Mouse (Mus musculus) neural tube, embryonic 13.5 days (tissue): ENCODE results near the gene Ormdl1. TPM values are rescaled to one million over a fixed set of nuclear protein-coding genes. Genes with fewer than 3 reads are reported as not detected.
A peak's percentile ranks its signal among the peaks of the same experiment; 100 is the strongest.
"Not testable (repeated sequence)": the region's sequence is repeated elsewhere in the genome, so short reads cannot be mapped to it uniquely, and the experiment has no call there.

Source experiments
- ATAC-seq: fragments of 200-750 bp; cut with Nextera tagmentation; 2 replicates; pipeline ENCODE4 v1.8.0; 2017; ENCODE audit warnings: low read depth, mild to moderate bottlenecking, moderate TSS enrichment, moderate library complexity
- H3K27ac ChIP-seq: fragments of 300-500 bp; sonication (generic); replicated peaks from 2 replicates; pipeline ENCODE4 v1.5.1; 2015; ENCODE audit warnings: moderate library complexity, mild to moderate bottlenecking, inconsistent platforms
- H3K27me3 ChIP-seq: fragments of 300-500 bp; sonication (generic); 2 replicates; pipeline ENCODE4 v1.6.1; 2015; ENCODE audit warnings: mild to moderate bottlenecking, inconsistent platforms
- H3K36me3 ChIP-seq: fragments of 300-500 bp; sonication (generic); 2 replicates; pipeline ENCODE4 v1.6.1; 2015; ENCODE audit warnings: mild to moderate bottlenecking, inconsistent platforms
- H3K4me1 ChIP-seq: fragments of 300-500 bp; sonication (generic); replicated peaks from 2 replicates; pipeline ENCODE4 v1.6.1; 2015; ENCODE audit warnings: inconsistent platforms
- H3K4me2 ChIP-seq: fragments of 300-500 bp; sonication (generic); 2 replicates; pipeline ENCODE4 v1.6.1; 2015; ENCODE audit warnings: inconsistent platforms, mild to moderate bottlenecking, moderate library complexity
- H3K4me3 ChIP-seq: fragments of 300-500 bp; sonication (generic); 2 replicates; pipeline ENCODE4 v1.5.1; 2015; ENCODE audit warnings: mild to moderate bottlenecking, inconsistent platforms
- H3K9ac ChIP-seq: fragments of 300-500 bp; sonication (generic); 2 replicates; pipeline ENCODE4 v1.6.1; 2015; ENCODE audit warnings: moderate library complexity, mild to moderate bottlenecking, inconsistent platforms
- H3K9me3 ChIP-seq: fragments of 300-500 bp; sonication (generic); 2 replicates; pipeline ENCODE4 v1.6.1; 2016; ENCODE audit warnings: inconsistent platforms
- WGBS: fragments of 180-500 bp; shearing (Covaris S2); methylation state at CpG from one replicate; pipeline ENCODE4 v1.1.7; 2015; 5-methylcytosine and 5-hydroxymethylcytosine counted together
- polyA plus RNA-seq: library from polyadenylated mRNA; unstranded; fragments of >200 nt; fragmentation: Nextera tagmentation; extraction: Ambion mirVana; gene quantifications from 2 replicates; pipeline ENCODE4 v1.2.1, GENCODE M21; 2015

Gene Ormdl1
- 52.2 and 55.5 TPM in 2 replicates for polyA plus RNA-seq

- Histone ChIP-seq H3K27me3 (no peaks in the 10 kb centered on the region), H3K4me1 (peaks cover 19% of the 10 kb centered on the region), H3K27ac (peak within 1 kb of the TSS; percentile 87), H3K36me3 (no peaks in the 10 kb centered on the region), H3K4me2 (peak within 1 kb of the TSS; percentile 66), H3K9me3 (no peaks in the 10 kb centered on the region), H3K4me3 (peak within 1 kb of the TSS; percentile 88), H3K9ac (peak within 1 kb of the TSS; percentile 85)
- ATAC-seq, result peak; percentile 100
- WGBS, result under 1% methylated on average over 66 of the region's 66 CpGs
Observed at GRCm38 (mm10) chr1:53296581-53297383, at the start of gene Ormdl1, which contains the start of the genes Pms1 and Gm28778. TSS of gene Ormdl1 (plus strand) at chr1:53297095. TSS of gene Pms1 (minus strand) at chr1:53297018. TSS of gene Gm28778 (plus strand) at chr1:53297111.

- H3K4me2 ChIP-seq, ATAC-seq, H3K4me1 ChIP-seq: not testable (repeated sequence)
Observed at GRCm38 (mm10) chr1:53264958-53265612, 31.8 kb upstream of the Ormdl1 start.

DNA sequence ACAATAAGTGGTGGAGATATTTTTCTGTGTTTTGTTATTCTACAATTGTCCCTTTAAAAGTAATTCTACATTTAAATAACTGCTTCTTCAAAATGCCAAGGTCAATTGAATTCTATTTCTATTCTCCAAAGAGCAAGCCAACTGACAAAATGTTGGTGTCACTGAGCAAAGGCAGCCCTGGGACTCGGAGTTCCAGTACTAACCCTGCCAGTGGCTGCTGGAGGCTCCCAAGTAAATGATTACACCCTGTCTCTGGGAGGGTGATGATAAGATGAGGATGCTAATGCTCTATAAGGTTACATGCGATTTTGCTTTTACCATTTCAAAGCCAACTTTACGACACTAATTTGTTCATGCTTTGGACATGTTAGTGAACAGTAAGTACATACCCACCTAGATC, 27.0 kb upstream of the Ormdl1 start:
- peaks cover 5% of the 10 kb centered on the region for H3K36me3 ChIP-seq
- 93% methylated on average over 3 of the region's 3 CpGs for WGBS
- no peaks in the 10 kb centered on the region for H3K27me3 ChIP-seq
- no peak overlapping the region for H3K27ac ChIP-seq
- no peaks in the 10 kb centered on the region for H3K4me1 ChIP-seq
- no peak overlapping the region for H3K4me3 ChIP-seq
- ATAC-seq, result no peak
- H3K9me3 ChIP-seq, result no peaks in the 10 kb centered on the region
- H3K4me2 ChIP-seq, result no peak overlapping the region
- H3K9ac ChIP-seq, result no peak overlapping the region

More at GRCm38 (mm10) chr1:53264958-53265612, 31.8 kb upstream of the Ormdl1 start:
- not testable (repeated sequence) for H3K27ac ChIP-seq, H3K9ac ChIP-seq, H3K36me3 ChIP-seq, H3K9me3 ChIP-seq, H3K4me3 ChIP-seq, H3K27me3 ChIP-seq

DNA sequence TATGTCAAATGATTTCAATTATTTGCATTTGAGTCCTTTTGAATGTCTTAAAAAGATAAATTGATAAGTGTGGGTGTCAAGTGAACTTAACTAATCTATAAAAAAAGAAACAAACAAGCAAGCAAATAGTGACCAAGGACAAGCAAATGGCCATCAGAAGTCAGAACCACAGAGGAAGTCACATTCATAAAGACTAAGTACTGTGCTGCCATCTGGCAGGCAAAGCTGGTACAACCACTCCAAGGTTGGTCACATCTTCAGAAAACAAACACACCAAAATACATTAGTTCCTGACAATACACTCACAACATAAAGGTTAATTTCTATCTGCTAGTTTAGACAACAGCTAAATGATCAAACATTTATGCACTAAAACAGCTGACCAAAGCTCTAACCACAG, 24.2 kb upstream of the Ormdl1 start:
- no peak for ATAC-seq
- H3K4me2 ChIP-seq, result no peak overlapping the region
- no peaks in the 10 kb centered on the region for H3K4me1 ChIP-seq
- H3K36me3 ChIP-seq, result no peaks in the 10 kb centered on the region
- H3K27ac ChIP-seq, result no peak overlapping the region
- no peak overlapping the region for H3K9ac ChIP-seq
- no peaks in the 10 kb centered on the region for H3K27me3 ChIP-seq
- H3K4me3 ChIP-seq, result no peak overlapping the region
- no peaks in the 10 kb centered on the region for H3K9me3 ChIP-seq

DNA sequence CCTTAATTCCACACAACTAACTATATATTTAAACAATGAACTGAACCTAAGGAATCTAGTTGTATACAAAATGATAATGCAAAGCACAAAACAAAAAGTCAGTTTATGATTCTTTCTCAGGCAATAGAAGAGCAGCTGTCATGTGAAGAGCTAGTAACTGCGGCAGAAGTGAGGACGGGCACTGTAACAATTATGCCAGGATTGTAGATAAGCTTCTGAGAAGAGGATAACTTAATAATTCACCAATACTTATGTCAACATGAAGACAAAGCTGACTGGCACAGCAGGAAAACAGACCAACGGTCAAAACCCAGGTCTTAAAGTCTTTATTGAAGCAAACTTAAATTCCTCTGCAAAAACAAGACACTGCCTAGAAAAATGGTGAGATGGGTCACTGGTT, 5.7 kb upstream of the Ormdl1 start:
- Histone ChIP-seq H3K36me3 (no peaks in the 10 kb centered on the region), H3K4me3 (no peak overlapping the region)
- 91% methylated on average over 3 of the region's 3 CpGs for WGBS

DNA sequence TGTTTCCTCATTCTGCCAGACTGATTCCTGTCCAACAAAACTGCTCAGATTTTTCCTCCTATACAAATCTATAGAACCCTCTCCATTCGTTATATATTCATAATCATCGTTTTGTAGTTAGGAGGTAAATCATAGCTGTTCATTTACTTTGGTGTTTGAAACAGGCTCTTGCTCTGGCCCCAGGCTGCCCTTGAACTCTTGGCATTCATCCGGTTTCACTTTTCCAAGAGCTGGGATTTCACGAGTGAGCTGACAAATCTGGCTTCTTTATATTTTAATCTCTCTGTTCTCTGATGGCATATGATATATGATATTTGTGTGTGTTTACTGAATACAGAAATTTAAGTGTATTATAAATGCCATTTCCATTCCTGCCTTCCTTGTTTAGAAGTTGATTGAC, 3.6 kb downstream of the Ormdl1 start:
- WGBS, result 85% methylated on average over 4 of the region's 4 CpGs
- peaks cover 19% of the 10 kb centered on the region for H3K4me1 ChIP-seq
- no peak overlapping the region for H3K4me2 ChIP-seq
- H3K4me3 ChIP-seq, result no peak overlapping the region
- no peak overlapping the region for H3K27ac ChIP-seq
- no peaks in the 10 kb centered on the region for H3K9me3 ChIP-seq
- H3K36me3 ChIP-seq, result no peaks in the 10 kb centered on the region
- no peak for ATAC-seq
- no peaks in the 10 kb centered on the region for H3K27me3 ChIP-seq
- no peak overlapping the region for H3K9ac ChIP-seq

More for the DNA sequence above, 5.7 kb upstream of the Ormdl1 start:
- no peak overlapping the region for H3K4me2 ChIP-seq
- H3K4me1 ChIP-seq, result 0 out of 2 replicates have a peak, but pooled peaks cover 4% of the 10 kb centered on the region
- H3K9me3 ChIP-seq, result no peaks in the 10 kb centered on the region
- no peak for ATAC-seq
- H3K9ac ChIP-seq, result no peak overlapping the region
- H3K27me3 ChIP-seq, result no peaks in the 10 kb centered on the region
- no peak overlapping the region for H3K27ac ChIP-seq

DNA sequence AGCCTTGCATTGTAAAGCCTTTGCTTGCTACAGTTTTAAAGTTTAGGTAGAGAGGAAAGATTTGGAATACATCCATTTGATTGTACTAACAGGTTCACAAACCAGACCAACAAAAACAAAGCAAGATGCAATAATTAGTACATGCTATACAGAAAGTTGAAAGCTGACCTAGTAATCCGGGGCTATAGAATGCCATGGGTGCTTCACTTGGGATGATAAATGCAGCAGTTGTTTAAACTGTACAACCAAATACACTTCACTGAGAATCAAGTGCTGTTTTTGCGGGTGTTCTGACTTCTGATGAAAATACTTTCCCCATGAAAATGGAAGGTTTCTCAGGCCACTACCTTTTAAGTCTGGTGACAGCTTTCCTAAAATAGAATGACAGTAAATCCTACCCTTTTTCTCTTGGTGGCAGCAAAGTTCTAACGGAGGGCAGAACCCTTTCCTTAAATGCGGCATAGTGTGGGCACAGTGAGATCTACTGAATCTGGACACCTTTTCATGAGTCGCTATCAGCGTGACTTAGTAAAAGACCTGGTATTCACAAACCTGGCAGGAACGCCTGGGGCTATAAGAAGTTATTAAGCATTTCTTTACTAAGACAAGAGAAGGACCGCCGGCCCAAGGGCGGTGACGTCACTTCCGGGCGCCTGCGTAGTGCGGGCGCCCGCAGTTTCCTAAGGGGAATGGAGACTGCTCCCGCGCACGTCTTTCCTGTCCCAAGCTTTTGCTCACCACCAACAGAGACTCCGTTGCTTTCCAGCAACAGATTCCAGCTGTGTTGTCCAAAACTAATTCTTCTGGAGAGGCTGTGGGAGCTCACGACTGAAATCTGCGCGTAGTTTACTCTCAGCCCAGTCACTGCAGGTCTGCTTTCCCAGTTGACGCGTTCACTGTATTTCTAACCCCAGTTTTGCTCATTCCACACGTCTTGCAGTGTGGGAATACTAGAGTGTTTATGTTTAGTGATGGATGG, 16.4 kb downstream of the Ormdl1 start, which contains the start of gene Osgepl1:
Osgepl1 (plus strand) TSS at position 636 of the 979 bp plus-strand sequence.
- H3K4me1 ChIP-seq, result peaks cover 12% of the 10 kb centered on the region
- peak within 1 kb of the TSS; percentile 67 for H3K4me2 ChIP-seq
- peak within 1 kb of the TSS; percentile 68 for H3K4me3 ChIP-seq
- H3K9me3 ChIP-seq, result no peaks in the 10 kb centered on the region
- H3K9ac ChIP-seq, result peak within 1 kb of the TSS; percentile 83
- H3K27ac ChIP-seq, result peak within 1 kb of the TSS; percentile 83
- WGBS, result 2% methylated on average over 27 of the region's 27 CpGs
- H3K27me3 ChIP-seq, result no peaks in the 10 kb centered on the region
- ATAC-seq, result peak; percentile 99
- H3K36me3 ChIP-seq, result peaks cover 20% of the 10 kb centered on the region

GRCm38 (mm10) chr1:53321662-53322344, 24.9 kb downstream of the Ormdl1 start:
- no peaks in the 10 kb centered on the region for H3K9me3 ChIP-seq
- no peak overlapping the region for H3K4me3 ChIP-seq
- ATAC-seq, result no peak
- peaks cover 44% of the 10 kb centered on the region for H3K36me3 ChIP-seq
- H3K27me3 ChIP-seq, result no peaks in the 10 kb centered on the region
- no peak overlapping the region for H3K27ac ChIP-seq
- H3K4me1 ChIP-seq, result no peaks in the 10 kb centered on the region
- 97% methylated on average over 4 of the region's 4 CpGs for WGBS
- H3K4me2 ChIP-seq, result no peak overlapping the region
- H3K9ac ChIP-seq, result no peak overlapping the region

DNA sequence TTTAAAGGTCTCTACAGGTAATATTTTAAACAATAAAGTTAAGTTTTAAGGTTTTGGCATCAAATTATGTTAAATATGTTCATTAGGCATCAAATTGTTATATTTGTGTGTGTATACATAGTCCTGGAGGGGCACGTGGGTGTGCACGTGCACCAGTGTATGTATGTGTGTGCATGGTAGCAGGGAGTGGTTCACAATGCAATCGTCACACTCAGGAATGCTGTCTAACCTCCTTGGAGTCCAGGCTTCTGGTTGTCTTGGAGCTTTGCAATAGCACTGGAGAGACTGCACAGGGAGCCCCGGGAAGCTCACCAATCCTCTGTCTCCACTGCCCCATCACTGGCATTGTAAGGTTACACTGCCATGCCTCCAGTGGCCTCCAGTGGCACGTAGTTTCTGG, 26.4 kb downstream of the Ormdl1 start:
- no peaks in the 10 kb centered on the region for H3K9me3 ChIP-seq
- H3K4me2 ChIP-seq, result no peak overlapping the region
- peaks cover 36% of the 10 kb centered on the region for H3K36me3 ChIP-seq
- H3K4me1 ChIP-seq, result no peaks in the 10 kb centered on the region
- no peak for ATAC-seq
- H3K9ac ChIP-seq, result no peak overlapping the region
- 94% methylated on average over 5 of the region's 5 CpGs for WGBS
- H3K4me3 ChIP-seq, result no peak overlapping the region
- H3K27me3 ChIP-seq, result no peaks in the 10 kb centered on the region
- no peak overlapping the region for H3K27ac ChIP-seq

DNA sequence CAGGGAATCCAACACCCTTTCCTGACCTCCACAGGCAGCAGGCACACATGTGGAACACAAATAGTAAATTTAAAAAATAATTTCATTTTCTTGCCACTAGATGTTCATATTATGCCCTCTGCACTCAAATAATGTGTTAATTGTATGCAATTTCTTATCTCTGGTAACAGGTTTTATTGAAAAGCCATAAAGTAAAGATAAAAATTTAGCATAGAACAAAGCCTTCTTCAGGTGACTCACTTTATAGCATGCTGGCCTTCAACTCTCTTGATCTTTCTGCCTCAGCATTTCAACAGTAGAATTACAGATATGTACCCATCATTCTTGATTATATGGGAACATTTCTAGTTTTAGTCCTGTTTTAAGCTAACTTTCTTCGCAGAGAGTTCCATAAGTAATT, 27.4 kb downstream of the Ormdl1 start:
- no peak for ATAC-seq
- no peak overlapping the region for H3K9ac ChIP-seq
- H3K4me2 ChIP-seq, result no peak overlapping the region
- WGBS, result 100% methylated on average over 1 of the region's 1 CpGs
- no peak overlapping the region for H3K4me3 ChIP-seq
- H3K27ac ChIP-seq, result no peak overlapping the region
- H3K4me1 ChIP-seq, result no peaks in the 10 kb centered on the region
- H3K27me3 ChIP-seq, result no peaks in the 10 kb centered on the region
- H3K36me3 ChIP-seq, result peaks cover 32% of the 10 kb centered on the region
- no peaks in the 10 kb centered on the region for H3K9me3 ChIP-seq

DNA sequence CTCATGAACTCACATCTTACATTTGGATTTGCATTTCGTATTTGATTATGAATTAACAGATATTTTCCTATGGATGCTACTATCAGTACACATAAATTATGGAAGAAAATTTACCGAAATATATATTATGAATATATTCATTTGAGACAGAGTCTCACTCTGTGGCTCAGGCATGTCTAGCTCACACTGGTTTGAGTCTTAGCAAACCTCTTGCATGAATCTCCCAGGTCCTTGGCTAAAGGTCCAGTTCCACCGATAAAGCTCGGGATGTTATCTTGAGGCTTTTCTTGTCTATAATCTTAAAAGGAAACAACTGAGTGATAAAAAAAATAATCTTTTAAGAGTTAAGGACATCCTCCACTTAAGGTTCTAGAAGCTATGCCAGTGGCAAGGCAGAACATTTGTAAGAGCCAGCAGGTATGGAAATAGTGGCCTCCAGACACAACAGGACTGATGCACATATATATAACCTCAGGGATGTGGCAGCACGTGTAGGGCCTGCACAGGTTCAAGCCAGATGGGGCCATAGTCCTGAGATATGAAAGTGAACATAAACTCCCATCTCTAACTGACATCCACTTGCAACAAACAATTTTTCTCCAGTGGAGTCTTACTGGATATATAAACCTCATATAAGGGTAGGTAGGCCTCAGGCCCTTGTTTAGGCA, 28.1 kb downstream of the Ormdl1 start:
- Histone ChIP-seq H3K4me1 (no peaks in the 10 kb centered on the region), H3K36me3 (peaks cover 30% of the 10 kb centered on the region), H3K9ac (no peak overlapping the region), H3K27ac (no peak overlapping the region), H3K9me3 (no peaks in the 10 kb centered on the region), H3K4me3 (no peak overlapping the region), H3K4me2 (no peak overlapping the region), H3K27me3 (no peaks in the 10 kb centered on the region)
- 93% methylated on average over 5 of the region's 5 CpGs for WGBS
- ATAC-seq, result no peak
